Mouse (Mus musculus): ENCODE data around the gene Wdr54.

The Wdr54 gene

DNA sequence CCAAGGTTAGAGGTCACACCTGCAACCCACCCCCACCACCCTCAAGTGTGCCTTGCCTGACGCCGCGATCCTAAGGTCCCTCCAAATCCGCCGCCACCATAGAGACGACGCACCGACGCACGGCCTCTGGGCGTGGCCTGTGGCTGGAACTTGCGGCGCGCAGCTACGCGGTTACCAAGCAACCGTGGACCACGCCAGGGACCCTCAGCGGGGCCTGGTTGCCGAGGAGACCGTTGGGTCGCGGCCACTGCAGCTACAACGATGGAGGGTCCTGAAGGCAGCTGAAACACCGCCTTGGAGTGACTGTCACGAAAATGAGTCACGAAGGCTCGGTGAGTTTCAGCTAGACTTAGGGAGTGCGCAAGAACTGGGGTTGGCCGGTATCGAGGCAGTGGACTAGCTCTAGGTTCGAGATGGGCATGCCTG lies at the start of gene Wdr54, which contains the start of gene 1700003E16Rik:
TSS of gene Wdr54 (minus strand) at position 139 of the 426 bp plus-strand sequence.
TSS of gene 1700003E16Rik (plus strand) at position 146 of the 426 bp plus-strand sequence.
- DNase-seq (ENCODE audit: extremely low read depth, low read depth, low spot score) = no peak

DNA sequence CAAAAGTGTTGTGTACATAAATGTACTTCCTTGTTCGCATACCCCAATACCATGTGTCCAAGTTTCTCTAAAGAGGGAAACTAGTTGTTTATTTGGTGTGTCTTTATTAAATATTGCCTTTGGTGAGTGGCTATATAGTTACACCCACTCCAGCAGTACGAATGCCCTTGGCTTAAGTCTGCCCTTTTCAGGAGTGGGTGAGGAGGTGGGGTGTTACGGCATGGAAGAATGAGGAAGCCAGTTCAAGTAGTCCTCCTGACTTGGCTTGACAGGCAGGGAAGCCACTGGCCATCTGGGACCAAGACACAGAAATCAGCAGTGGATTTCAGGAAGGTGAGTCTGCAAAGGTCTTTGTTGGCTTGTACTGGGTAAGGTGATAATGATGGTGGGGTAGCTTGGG lies 49.7 kb upstream of the Wdr54 start:
- no peak for DNase-seq (ENCODE audit: extremely low read depth, low read depth, low spot score)

DNA sequence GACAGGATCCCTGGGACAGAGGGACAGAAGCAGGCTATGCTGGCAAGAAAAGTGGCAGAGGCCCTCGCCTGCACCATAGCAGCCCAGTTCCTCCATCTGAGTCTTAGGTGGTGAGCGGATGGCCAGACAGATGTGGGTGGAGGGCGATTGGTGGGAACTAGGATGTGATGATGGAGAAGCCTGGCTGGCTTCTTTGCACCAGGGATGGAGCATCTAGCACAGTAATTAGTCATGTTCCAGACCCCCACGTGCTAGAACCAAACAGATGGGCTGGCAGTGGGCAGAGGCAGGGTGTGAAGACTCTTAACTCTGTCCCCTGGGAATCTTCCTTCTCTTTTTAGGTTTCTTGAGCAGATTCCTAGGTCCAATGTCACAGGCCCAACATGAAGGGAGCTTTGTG lies 47.1 kb upstream of the Wdr54 start:
- DNase-seq (ENCODE audit: extremely low read depth, low read depth, low spot score) = no peak

DNA sequence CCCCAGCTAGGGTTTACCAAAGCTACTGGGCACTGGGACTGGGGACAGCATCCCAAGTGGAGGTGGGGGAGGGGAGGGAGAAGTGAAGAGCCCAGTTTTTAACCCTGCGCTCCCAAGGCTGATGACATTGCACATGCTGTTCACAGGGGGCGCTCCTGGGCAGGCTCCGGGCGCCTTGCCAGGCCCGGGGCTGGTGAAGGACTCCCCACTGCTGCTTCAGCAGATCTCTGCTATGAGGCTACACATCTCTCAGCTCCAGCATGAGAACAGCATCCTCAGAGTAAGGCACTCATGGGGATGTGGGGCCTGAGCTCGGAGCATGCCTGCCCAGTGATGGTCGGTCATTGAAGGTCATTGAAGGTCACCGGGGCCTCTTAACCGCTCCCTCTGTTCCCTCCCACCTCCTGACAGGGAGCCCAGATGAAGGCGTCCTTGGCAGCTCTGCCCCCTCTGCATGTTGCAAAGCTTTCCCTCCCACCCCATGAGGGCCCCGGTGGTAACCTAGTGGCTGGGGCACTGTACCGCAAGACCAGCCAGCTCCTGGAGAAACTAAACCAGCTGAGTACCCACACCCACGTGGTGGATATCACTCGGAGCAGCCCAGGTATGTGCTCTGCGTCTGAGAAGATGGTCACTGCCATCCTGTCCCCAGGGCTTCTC lies 41.3 kb upstream of the Wdr54 start:
- DNase-seq (ENCODE audit: extremely low read depth, low read depth, low spot score) = no peak

DNA sequence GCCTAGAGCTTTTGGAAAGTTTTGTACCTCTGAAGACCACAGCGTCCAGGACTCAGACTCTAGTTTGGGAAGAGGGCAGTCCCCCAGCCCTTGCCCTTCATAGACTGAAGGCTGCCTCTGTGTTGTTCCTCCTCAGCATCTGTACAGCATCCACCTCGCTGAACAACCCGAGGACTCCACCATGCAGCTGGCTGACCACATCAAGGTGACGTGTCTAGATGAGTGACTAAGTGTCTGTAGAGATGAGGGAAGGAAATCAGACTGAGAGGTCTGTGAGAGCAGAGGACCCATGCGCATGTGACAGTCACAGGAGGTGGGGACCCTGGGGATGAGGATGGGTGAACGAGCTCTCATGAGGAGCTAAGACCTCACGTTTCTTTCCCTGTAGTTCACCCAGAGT lies 37.4 kb upstream of the Wdr54 start:
- DNase-seq (ENCODE audit: extremely low read depth, low read depth, low spot score) = no peak

DNA sequence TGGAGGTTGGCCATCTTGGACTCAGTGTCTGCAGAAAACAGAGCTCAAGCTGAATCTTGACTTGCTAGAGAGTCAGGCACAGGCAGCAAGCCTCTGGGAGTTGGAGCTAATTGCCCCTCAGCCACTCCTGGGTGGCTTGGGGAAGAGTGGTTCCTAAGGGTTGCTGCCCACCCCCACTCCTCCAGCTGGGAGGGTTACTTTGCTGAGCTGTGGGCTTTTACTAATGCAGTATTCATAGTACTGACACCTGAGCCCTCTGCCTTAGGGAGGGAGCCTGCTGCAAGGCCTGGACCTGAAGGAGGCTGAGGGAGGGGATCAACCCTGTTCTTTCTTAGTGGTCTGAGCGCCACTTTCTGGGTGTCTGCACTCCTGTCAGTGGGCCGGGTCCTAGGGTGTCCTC lies 30.7 kb upstream of the Wdr54 start:
- DNase-seq (ENCODE audit: extremely low read depth, low read depth, low spot score) = no peak

DNA sequence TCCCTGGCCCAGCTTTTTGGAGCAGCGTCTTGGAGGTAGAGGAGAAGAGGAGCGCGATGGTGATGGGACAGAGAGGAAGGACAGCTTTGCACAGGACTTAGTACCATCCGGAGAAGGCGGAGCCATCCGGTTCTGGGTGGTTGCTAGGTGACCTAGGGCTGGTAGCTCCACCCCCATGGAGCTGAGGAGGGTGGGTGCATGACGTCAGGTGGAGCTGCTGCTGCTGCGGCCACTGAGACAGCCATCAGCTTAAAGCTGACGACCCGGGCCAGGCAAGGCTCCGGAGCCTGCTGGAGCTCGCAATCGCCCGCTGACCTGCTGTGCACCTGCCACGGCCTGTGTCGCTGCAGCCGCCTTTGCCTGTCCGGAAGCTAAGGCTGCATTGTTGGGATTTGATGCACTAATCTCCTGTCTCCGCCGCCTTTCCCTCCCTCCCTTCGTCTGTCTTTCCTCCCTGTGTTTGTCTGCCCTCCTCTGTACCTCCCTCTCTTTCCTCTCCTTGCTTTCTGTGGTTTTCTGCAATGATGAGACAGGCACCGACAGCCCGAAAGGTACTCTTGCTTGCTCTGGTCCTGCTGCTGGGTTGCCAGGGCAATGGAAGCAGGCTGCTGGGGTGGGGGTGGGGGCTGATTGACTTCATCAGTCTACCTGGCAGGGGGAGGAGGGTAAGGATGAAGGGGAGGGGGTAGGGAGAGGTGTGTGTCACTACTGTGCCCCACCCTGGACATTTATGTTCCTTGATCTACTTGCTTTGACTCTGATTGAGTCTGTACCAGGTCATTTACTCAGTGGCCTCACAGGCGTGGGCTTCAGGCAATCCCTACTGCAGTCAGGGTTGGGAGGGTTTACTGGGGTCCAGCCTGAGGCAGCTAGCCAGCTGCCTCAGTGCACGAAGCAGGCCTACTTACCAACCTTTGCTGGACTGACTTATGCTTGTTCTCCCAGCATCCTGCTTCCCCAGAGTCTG lies 30.0 kb upstream of the Wdr54 start:
- no peak for DNase-seq (ENCODE audit: extremely low read depth, low read depth, low spot score)

DNA sequence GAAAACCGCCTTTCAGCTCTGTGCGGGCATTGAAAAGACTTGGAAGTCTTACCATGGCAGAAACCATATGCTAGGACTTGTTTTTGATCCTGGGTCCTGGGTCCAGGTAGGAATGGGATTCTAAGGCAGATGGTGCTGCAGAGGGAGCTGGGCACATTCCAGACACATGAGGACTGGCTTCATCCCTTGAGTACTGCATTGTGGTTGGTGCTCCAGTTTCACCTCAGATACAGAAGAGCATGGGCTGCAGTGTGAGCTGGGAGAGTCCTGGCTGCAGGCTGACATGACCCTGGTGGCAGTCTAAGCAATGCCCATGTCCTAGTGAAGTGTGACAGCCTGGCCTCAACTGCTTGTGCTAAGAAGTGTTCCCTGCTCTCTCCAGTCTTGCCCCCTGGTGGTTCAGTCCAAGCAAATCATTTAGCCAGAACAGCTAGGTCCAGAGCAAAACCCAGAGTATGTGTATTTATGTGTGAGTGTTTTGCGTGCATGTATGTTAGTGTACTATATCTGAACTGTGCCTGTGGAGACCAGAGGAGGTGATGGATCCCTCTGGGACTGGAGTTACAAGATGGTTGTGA lies 28.8 kb upstream of the Wdr54 start:
- no peak for DNase-seq (ENCODE audit: extremely low read depth, low read depth, low spot score)

DNA sequence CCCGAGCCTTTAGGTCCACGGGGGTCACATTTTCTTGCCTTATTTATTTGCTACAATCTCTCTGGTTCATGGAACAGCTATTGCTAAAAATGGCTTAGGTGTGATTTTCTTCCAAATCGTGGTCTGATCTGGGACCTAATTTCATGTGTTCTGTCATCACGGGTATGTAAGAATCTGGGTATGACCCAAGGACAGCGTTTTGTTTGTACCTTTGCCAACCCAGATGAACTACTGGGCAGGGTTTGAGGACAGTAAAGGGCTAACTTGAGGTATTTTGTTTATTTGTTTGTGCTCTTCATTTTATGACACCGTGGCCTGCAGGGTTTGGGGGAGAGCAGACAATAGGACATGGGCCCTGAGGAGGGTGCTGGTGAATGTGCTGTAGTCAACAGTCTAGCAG lies 24.4 kb upstream of the Wdr54 start:
- no peak for DNase-seq (ENCODE audit: extremely low read depth, low read depth, low spot score)

DNA sequence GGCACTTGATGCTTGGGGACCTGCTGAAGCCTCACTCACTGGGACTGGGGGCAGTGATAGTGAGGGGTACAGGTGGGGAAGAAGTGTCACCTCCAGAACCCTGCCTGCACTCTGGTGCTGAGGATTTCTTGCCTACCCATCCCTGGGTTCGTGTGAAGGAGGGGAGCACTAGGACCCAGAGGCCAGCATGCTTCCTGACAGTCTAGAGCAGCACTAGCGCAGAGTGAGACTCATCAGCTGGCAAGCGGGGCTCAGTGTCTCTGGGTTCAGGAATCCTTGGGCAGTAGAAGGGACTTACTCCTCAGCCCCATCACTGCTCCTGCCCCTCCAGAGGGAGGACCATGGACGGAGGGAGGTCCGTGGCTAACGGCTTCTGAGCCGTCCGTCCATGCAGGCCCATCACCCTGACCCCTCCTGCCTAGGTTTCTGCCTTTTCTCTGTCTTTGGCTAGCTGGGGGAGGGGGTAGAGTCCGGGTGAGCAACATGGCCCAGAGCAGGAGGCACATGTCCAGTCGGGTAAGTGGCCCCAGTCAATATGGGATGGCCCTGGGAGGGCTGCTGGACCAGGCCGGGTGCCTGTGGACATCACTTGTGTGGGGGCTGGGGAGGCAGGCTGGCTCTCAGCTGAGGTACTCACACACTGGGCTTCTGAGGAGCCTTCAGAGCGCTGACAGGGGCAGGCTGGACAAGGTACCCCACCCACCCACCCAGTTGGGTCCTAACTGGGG lies 23.4 kb upstream of the Wdr54 start:
- DNase-seq (ENCODE audit: extremely low read depth, low read depth, low spot score) = no peak

DNA sequence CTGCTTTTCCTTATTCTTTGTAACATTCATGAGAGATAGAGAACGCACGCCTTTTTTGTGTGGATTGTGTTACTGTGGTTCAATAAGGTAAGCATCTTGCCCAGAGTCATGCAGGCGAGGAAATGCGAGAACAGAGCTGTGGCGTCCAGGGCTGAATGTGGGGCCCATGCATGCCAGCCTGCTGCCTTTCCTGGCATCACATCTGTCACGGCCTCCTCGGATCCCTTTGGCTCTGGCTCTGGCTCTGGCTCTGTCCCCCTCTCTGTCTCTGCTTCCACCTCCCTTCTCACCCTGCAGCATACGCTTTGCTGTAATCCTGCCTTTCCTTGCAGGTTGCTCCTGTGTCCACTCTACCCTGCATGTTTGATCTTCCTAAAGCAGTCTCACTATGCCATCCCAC lies 19.8 kb upstream of the Wdr54 start:
- DNase-seq (ENCODE audit: extremely low read depth, low read depth, low spot score) = no peak

DNA sequence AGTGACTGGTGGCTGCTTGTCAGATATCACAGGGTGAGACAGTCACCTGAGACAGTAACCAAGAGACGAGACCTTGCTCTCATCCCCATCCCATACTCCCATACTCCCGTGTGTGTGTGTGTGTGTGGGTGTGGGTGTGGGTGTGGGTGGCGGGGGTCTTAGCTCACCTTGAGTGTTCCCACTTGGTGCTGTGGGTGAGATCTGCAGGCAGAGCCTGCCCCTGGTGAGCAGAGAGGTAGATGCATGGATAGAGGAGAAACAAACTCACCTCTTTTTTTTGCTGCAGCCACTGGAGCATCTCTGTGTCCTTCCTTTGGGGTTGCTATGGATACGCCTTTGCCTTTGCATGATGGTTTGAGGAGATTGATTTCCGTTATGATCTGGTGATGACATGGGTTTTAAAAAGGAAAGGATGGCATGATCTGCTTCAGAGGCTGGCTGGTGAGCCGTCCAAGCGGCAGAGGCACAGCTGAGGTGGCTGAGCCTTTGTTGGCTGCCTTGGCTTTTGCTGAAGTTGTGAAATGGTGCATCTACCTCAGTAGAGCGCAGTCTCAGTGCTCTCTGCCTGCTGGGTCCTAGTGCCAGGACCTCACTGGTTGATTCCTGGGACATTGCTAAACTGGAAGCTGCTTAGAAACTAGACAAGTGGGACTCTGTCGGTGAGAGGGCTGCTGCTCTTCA lies 16.2 kb upstream of the Wdr54 start:
- DNase-seq (ENCODE audit: extremely low read depth, low read depth, low spot score) = no peak

DNA sequence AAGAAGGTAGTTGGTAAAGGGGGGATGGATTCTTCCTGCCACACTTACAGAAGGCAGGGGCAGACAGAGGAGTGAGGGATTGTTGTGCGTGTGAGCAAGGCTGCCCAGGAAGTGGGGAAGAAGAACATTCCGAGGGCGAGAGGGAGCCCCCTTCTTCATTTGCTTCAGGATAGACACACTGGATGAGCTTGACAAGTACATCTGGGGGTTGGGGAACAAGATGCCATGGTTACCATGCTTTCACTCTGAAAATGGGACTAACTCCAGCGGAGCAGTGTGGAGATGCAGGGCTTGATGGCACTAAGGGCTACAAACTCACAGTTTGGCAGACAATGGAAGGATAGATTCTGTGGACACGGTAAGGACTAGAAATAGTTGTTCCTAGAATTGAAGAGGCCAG lies 14.9 kb upstream of the Wdr54 start:
- DNase-seq (ENCODE audit: extremely low read depth, low read depth, low spot score) = no peak

DNA sequence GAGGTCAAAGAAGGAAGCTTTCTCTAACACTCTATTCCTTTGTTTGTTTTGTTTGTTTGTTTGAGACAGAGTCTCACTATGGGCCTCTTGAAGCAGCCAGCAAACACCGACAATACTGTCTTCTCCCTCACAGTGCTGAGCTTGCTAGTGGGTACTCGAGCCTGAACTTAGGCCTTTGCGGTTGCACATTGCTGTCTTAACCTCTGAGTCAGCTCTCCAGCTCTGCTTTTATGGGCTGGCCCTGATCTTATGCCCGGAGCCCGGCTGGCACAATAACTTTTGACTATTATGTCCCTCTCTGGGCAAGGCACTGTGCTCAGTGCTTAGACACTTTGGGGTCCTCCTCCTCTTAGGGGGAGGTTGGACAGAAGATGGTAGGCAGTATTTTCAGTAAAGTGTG lies 13.7 kb upstream of the Wdr54 start:
- DNase-seq (ENCODE audit: extremely low read depth, low read depth, low spot score) = no peak

DNA sequence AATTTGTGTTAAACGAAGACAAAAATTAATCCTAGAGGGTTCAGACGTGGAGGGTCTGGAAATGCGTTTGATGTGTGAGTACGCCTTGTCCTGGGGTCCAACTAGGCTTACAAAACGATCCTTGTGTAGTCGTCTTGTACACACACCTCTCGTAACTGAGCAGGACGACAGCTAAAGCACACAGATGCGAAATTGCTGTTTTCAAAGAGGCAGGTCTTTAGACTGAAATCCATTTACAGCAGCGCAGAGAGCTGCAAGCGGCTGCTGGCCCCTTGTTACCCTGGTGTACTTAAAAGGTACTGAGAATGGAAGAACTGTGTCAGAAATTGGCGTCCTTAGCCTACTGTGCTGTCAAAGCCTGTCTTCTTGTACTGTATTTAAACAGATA lies 10.0 kb upstream of the Wdr54 start:
- no peak for DNase-seq (ENCODE audit: extremely low read depth, low read depth, low spot score)

DNA sequence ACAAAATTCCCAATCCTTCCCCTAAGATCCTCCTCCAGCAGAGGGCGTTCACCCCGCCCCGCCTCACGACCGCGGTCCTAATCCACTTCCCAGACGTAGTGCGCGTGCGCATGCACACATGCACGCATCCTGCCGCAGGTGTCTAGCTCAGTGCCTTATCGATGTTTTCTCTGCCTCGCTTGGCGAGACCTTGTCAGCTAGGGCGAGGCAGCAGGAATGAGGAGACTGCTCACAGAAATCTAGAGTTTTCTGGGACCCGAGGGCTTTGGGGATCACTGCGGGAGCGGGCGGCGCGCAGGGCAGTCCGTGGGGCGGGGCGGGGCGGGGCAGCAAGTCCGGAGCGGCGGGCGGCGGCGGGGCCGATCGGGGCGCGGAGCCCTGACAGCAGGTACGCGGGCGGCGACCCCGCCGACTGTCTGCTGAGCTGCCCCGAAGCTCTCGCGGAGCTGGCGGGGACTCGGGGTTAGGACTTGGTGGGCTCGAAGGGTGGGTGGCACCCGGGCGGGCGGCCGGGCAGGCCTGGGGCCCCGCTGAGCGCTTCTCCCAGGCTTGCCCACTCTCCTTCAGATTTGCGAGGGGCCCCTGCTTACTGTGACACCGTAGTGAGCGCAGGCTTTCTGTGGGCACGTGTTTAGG lies 9.5 kb upstream of the Wdr54 start, which contains the start of gene Dctn1:
TSS of gene Dctn1 (plus strand) at position 314 of the 636 bp plus-strand sequence.
- no peak for DNase-seq (ENCODE audit: extremely low read depth, low read depth, low spot score)

DNA sequence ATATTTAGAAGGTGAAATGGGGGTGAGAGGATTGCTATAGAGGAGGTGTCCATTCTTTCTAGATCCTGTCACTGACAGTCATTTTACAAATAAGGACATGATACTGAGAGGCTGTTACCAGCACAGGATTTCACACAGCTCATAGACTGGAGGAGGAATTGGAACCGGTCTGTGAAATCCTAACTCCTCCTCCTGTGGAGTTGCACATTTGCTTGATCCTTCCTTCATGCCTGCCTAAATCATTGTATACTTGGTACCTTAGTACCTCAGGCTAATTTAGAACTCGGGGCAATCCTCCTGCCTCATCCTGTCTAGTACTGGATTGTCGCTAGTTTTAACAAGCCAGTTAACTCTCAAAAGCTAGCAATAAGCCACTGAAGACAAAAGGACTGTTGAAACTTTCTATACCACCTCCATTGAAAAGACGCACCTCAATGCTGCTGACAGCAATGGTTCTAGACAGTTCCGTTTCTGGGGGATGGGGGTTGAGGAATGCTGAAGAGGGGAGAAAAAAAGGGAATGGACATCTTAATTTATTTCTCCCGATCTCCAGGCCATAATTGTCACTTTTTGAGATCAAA lies 8.9 kb upstream of the Wdr54 start:
- DNase-seq (ENCODE audit: extremely low read depth, low read depth, low spot score) = peak; percentile 40

DNA sequence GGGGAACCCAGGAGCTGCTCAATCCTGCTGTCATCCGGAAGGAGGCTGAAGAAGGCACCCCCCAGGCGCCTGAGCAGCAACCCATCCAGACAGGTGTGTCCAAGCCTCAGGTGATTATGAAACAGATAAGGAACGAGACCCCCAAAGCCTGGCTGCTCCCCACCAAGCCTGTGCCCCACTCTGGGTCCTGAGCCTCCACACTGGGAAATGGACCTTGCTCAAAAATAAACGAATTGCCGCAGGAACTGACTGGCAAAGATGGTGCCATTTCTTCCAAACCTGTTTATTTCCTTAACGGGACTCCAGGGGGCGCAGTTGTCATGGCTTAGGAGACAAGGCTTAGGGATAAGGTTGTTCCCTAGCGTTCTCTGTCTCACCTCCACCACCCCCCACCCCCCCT lies 6.5 kb upstream of the Wdr54 start:
- DNase-seq (ENCODE audit: extremely low read depth, low read depth, low spot score) = no peak

DNA sequence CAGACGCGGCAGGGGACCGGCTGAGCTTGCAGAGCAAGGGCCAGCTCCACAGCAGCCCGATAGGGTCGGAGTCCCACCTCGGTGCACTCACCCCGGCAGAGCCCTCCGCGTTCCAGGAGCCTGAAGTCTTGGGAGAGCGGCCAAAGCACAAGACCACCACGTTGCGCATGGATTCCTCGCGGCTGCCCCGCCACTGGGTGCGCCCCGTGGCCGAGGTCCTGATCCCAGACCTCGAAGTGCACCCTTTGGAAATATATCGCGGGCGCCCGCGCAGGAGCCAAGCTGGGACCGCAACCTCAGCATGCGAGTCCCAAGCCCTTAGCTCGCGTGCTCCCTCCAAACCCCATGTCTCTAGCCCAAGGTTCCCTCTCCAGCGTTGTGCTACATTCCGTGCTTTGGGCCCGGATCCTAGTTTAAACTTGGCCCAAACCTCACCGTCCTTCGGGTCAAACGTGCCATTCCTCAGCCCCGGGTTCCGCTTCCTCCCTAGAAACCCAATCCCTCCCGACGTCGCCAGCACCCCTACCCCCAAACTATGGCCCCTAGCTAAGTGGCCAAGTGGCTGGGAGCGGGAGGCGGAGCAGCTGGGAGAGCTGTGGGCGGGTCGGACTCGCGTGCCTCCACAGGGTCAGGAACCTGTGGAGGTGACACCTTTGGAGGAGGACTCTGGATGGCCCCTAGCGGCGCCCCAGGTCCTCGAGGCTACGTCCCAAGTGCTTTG lies 5.9 kb upstream of the Wdr54 start:
- no peak for DNase-seq (ENCODE audit: extremely low read depth, low read depth, low spot score)
